Mouse (Mus musculus) lung, adult 2 months (tissue): ENCODE measurements at regions not wholly inside any gene's neighbourhood (a gene's known extent, or its start where the extent isn't known, plus 50 kb on each side); places are given as distances from the start of the nearest gene placed in this dataset.

Experiments used
- CTCF ChIP-seq: fragments of 200-500 bp; IDR thresholded peaks from 2 replicates; pipeline ENCODE4 v1.5.1; 2011; ENCODE audit warnings: mild to moderate bottlenecking, low read length, control low read depth; ENCODE audit not compliant: insufficient read depth
- POLR2A ChIP-seq: fragments of 200-500 bp; IDR thresholded peaks from 2 replicates; pipeline ENCODE4 v1.6.1; 2011; ENCODE audit warnings: low read depth, mild to moderate bottlenecking, control low read depth, low read length, borderline replicate concordance; ENCODE audit errors: extremely low read depth

DNA sequence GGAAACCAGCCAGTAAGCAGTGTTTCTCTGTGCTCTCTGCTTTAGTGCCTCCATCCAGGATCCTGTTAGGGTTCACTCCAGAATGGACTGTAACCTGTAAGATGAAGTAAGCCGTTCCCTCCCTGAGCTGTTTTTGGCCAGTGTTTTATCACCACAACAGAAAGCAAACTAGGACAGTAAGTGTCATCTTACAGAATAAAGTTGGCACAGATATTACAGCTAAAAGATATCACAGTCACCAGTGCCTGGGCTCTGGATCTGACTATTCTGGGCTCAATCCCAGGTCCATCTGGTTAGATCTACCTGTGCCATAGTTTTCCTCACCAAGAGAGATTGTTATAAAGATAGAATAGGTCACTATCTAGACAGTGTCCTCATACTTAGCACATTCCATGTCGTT is 92.9 kb upstream of the Paqr3 start:
- TF ChIP-seq POLR2A (no peak), CTCF (no peak)
